Mouse (Mus musculus) CH12.LX (cell line): ENCODE data around the gene Olfr94. TPM values are rescaled to one million over a fixed set of nuclear protein-coding genes. Genes with fewer than 3 reads are reported as not detected.

Experiments
- DNase-seq: peaks from one replicate; pipeline ENCODE4 v3.0.0-alpha.2; 2013; ENCODE audit errors: extremely low read depth
- H3K27ac ChIP-seq: 2 replicates; pipeline ENCODE4 v1.5.1; 2012; ENCODE audit warnings: low read depth, mild to moderate bottlenecking, control low read depth, moderate library complexity; ENCODE audit not compliant: insufficient read depth
- H3K27me3 ChIP-seq: replicated peaks from 2 replicates; pipeline ENCODE3; 2012; ENCODE audit warnings: inconsistent platforms
- H3K36me3 ChIP-seq, 2 experiments: replicated peaks in 1 of 2; 2 replicates each; pipeline versions ENCODE3 to v1.6.1; 2012; ENCODE audit warnings: inconsistent platforms in 1 of 2, low read length in 1 of 2, mild to moderate bottlenecking in 1 of 2, mixed read lengths in 1 of 2, moderate library complexity in 1 of 2; ENCODE audit not compliant: control insufficient read depth in 1 of 2, insufficient read depth in 1 of 2
- H3K4me1 ChIP-seq, 2 experiments: 2 replicates each; pipeline ENCODE4 v1.6.1; 2012; ENCODE audit warnings: inconsistent platforms in 1 of 2, moderate library complexity in 1 of 2; ENCODE audit not compliant: insufficient read depth in 2 of 2, control insufficient read depth in 1 of 2
- H3K4me2 ChIP-seq: 2 replicates; pipeline ENCODE4 v1.6.1; 2012; ENCODE audit warnings: low read depth, mild to moderate bottlenecking, control low read depth; ENCODE audit not compliant: poor library complexity, insufficient read depth, severe bottlenecking
- H3K4me3 ChIP-seq, 3 experiments: fragments of 150-350 bp in 1 of 3; sonication (generic) in 1 of 3; replicated peaks in 1 of 3; 2 replicates each; pipeline versions ENCODE3 to v1.5.1; 2011 to 2012; ENCODE audit warnings: low read depth in 2 of 3, low read length in 2 of 3, mild to moderate bottlenecking in 2 of 3, moderate library complexity in 2 of 3, control low read depth in 1 of 3, improper control_type of control experiment in 1 of 3, inconsistent platforms in 1 of 3, mixed read lengths in 1 of 3; ENCODE audit not compliant: poor library complexity in 1 of 3
- H3K79me2 ChIP-seq: replicated peaks from 2 replicates; pipeline ENCODE4 v1.6.1; 2012; ENCODE audit warnings: mild to moderate bottlenecking, moderate library complexity; ENCODE audit not compliant: control insufficient read depth, poor library complexity, insufficient read depth, severe bottlenecking; ENCODE audit errors: extremely low read depth
- H3K9ac ChIP-seq: 2 replicates; pipeline ENCODE4 v1.6.1; 2012; ENCODE audit warnings: low read depth, mild to moderate bottlenecking, control low read depth, moderate library complexity; ENCODE audit not compliant: insufficient read depth
- H3K9me3 ChIP-seq: replicated peaks from 2 replicates; pipeline ENCODE3; 2012; ENCODE audit warnings: low read length, inconsistent platforms, mixed read lengths
- CHD2 ChIP-seq: IDR thresholded peaks from 2 replicates; pipeline ENCODE4 v1.6.1; 2011; ENCODE audit warnings: low read length, improper control_type of control experiment
- CTCF ChIP-seq, 2 experiments: IDR thresholded peaks in 1 of 2; conservative IDR thresholded peaks in 1 of 2; 2 replicates each; pipeline ENCODE4 v1.5.1; 2011 to 2012; ENCODE audit warnings: low read depth in 2 of 2, low read length in 2 of 2, improper control_type of control experiment in 1 of 2, inconsistent platforms in 1 of 2, mild to moderate bottlenecking in 1 of 2, moderate library complexity in 1 of 2
- E2F4 ChIP-seq: IDR thresholded peaks from 2 replicates; pipeline ENCODE4 v1.6.1; 2011; ENCODE audit warnings: low read depth, low read length, improper control_type of control experiment; ENCODE audit not compliant: insufficient replicate concordance
- ELF1 ChIP-seq: IDR thresholded peaks from 2 replicates; pipeline ENCODE4 v1.6.1; 2014; ENCODE audit warnings: low read depth, mild to moderate bottlenecking, inconsistent platforms, low read length, improper control_type of control experiment
- ETS1 ChIP-seq: conservative IDR thresholded peaks from 2 replicates; pipeline ENCODE4 v1.6.1; 2012; ENCODE audit warnings: low read depth, mild to moderate bottlenecking, inconsistent platforms, low read length, improper control_type of control experiment, moderate library complexity
- JUND ChIP-seq: conservative IDR thresholded peaks from 2 replicates; pipeline ENCODE4 v1.6.1; 2011; ENCODE audit warnings: low read depth, low read length, improper control_type of control experiment
- KAT2A ChIP-seq: IDR thresholded peaks from 2 replicates; pipeline ENCODE4 v1.6.1; 2012; ENCODE audit warnings: low read length, improper control_type of control experiment, inconsistent platforms; ENCODE audit not compliant: insufficient replicate concordance
- MAFK ChIP-seq: IDR thresholded peaks from 2 replicates; pipeline ENCODE4 v1.6.1; 2011; ENCODE audit warnings: low read length, improper control_type of control experiment; ENCODE audit not compliant: insufficient replicate concordance
- MAX ChIP-seq: IDR thresholded peaks from 2 replicates; pipeline ENCODE4 v1.6.1; 2011; ENCODE audit warnings: low read length, improper control_type of control experiment
- MAZ ChIP-seq: IDR thresholded peaks from 2 replicates; pipeline ENCODE4 v1.6.1; 2012; ENCODE audit warnings: low read depth, mild to moderate bottlenecking, inconsistent platforms, low read length, improper control_type of control experiment, moderate library complexity
- MEF2A ChIP-seq: IDR thresholded peaks from 2 replicates; pipeline ENCODE4 v1.6.1; 2014; ENCODE audit warnings: low read depth, mild to moderate bottlenecking, inconsistent platforms, low read length, improper control_type of control experiment, borderline replicate concordance
- MXI1 ChIP-seq: IDR thresholded peaks from 2 replicates; pipeline ENCODE4 v1.6.1; 2011; ENCODE audit warnings: mild to moderate bottlenecking, low read depth, low read length, improper control_type of control experiment
- PAX5 ChIP-seq: IDR thresholded peaks from 2 replicates; pipeline ENCODE4 v1.6.1; 2012; ENCODE audit warnings: low read length, inconsistent platforms, mixed read lengths
- POLR2AphosphoS2 ChIP-seq: IDR thresholded peaks from 2 replicates; pipeline ENCODE4 v1.6.1; 2011; ENCODE audit warnings: low read depth, low read length, improper control_type of control experiment
- RAD21 ChIP-seq: IDR thresholded peaks from 2 replicates; pipeline ENCODE4 v1.6.1; 2011; ENCODE audit warnings: low read depth, mild to moderate bottlenecking, low read length, improper control_type of control experiment, moderate library complexity
- SIN3A ChIP-seq: IDR thresholded peaks from 2 replicates; pipeline ENCODE4 v1.6.1; 2012; ENCODE audit warnings: low read length, improper control_type of control experiment, inconsistent platforms
- SMC3 ChIP-seq: IDR thresholded peaks from 2 replicates; pipeline ENCODE4 v1.6.1; 2011; ENCODE audit warnings: low read depth, low read length, improper control_type of control experiment
- TBP ChIP-seq: conservative IDR thresholded peaks from 2 replicates; pipeline ENCODE4 v1.6.1; 2011; ENCODE audit warnings: low read depth, low read length, improper control_type of control experiment
- TCF12 ChIP-seq: IDR thresholded peaks from 2 replicates; pipeline ENCODE4 v1.6.1; 2014; ENCODE audit warnings: low read depth, mild to moderate bottlenecking, inconsistent platforms, low read length, improper control_type of control experiment
- UBTF ChIP-seq: IDR thresholded peaks from 2 replicates; pipeline ENCODE4 v1.6.1; 2012; ENCODE audit warnings: low read depth, mild to moderate bottlenecking, inconsistent platforms, low read length, improper control_type of control experiment, moderate library complexity
- dilution Hi-C: fragments of 300-500 bp; cut with MboI; formaldehyde crosslinking; loops from 2 replicates; pipeline ENCODE4 v1.14.3; 2020; ENCODE audit warnings: low sequenced_read_pairs; ENCODE audit not compliant: extremely low pct_unique_long_range_greater_than_20kb, extremely low pct_ligation_motif_present
- in situ Hi-C: fragments of 300-500 bp; cut with MboI; formaldehyde crosslinking; loops from 3 replicates; pipeline ENCODE4 v1.14.3; 2019; ENCODE audit warnings: low sequenced_read_pairs, low pct_ligation_motif_present, low pct_unique_long_range_greater_than_20kb, mixed read lengths
- polyA plus RNA-seq: library from polyadenylated mRNA; unstranded; fragments of >175 nt; gene quantifications from 2 replicates; pipeline ENCODE4 v1.2.1, GENCODE M21; 2012; ENCODE audit warnings: low read depth; ENCODE audit not compliant: insufficient read length
- total RNA-seq, 2 experiments: library from RNA; depleted of rRNA; stranded (reverse); fragments of 300-350 nt in 1 of 2; fragments of >200 nt in 1 of 2; gene quantifications; 2 replicates each; pipeline ENCODE4 v1.2.3; 2012 to 2014

Olfr94 gene
- total RNA-seq (2012; rRNA removed): not detected in 2 replicates
- total RNA-seq (2014; rRNA removed): not detected in 2 replicates
- not detected in 2 replicates for polyA plus RNA-seq

DNA sequence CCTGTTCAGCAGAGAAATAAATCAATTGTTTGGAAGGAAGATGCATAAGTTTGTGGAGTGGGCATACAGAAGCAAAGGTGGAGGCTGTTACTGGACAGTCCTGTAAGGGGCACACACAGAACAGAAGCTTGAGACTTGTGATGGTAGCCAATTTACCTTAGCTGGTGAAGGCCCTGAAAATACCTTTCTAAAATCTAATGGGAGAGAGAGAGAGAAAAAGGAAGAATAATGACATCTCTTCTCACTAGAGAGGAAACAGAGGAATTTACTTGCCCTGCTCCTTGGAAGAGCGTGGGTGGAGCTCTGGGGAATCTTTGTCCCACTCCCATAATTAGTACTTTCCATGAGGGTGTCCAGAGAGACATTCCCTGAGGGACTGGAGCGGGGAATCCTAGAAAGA is at the start of gene Olfr94:
TSS of gene Olfr94 (minus strand) at position 101 of the 400 bp plus-strand sequence.
- Histone ChIP-seq H3K79me2 (no peaks in the 10 kb centered on the region), H3K4me1 (no peaks in the 10 kb centered on the region), H3K27ac (no peak within 1 kb of the TSS), H3K4me3 (no peak within 1 kb of the TSS), H3K36me3 (no peaks in the 10 kb centered on the region), H3K4me2 (no peak within 1 kb of the TSS), H3K9me3 (peaks cover 4% of the 10 kb centered on the region), H3K27me3 (peaks cover 4% of the 10 kb centered on the region), H3K9ac (no peak within 1 kb of the TSS)
- no peak for TF ChIP-seq ETS1
- no peak for TF ChIP-seq MAZ
- TF ChIP-seq CHD2: no peak
- TF ChIP-seq TBP: no peak
- no peak for TF ChIP-seq MEF2A
- no peak for TF ChIP-seq POLR2AphosphoS2
- no peak for TF ChIP-seq E2F4
- no peak for TF ChIP-seq MAX
- no peak for TF ChIP-seq KAT2A
- no peak for TF ChIP-seq MXI1
- TF ChIP-seq PAX5: no peak
- TF ChIP-seq TCF12: no peak
- no peak for TF ChIP-seq ELF1
- TF ChIP-seq JUND: no peak
- TF ChIP-seq CTCF (conservative IDR thresholded peaks at IDR 0.05 in 1 of 2, IDR thresholded peaks at IDR 0.05 in 1 of 2; ENCODE audit: low read depth in 2 of 2, low read length in 2 of 2): no peak
- no peak for TF ChIP-seq MAFK
- dilution Hi-C loops: no loop called here
- DNase-seq: no peak
- in situ Hi-C loops: loop anchor here (5.0 to 10.0 kb wide), 2 partner anchors 124 to 286 kb away; no protein-coding TSS in a partner anchor

DNA sequence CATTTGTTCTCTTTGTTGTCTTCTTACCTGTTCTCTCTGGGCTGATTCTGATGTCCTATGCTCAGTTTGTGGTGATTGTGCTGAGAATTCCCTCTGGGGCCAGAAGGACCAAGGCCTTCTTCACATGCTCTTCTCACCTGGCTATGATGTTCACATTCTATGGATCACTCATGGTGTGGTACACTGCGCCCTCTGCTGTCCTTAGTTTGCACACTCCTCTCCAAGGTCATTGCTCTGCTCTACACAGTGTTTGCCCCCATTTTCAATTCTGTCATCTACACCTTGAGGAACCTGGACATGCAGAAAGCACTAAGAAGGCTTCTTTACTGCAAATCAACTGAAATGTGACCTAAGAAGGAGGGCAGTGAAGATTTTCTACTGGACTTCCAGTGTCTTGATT is 49.8 kb upstream of the Olfr94 start:
- Histone ChIP-seq H3K36me3 (peaks cover 0 to 4% of the 10 kb centered on the region in 2 experiments), H3K9me3 (no peaks in the 10 kb centered on the region), H3K4me2 (no peak overlapping the region), H3K9ac (no peak overlapping the region), H3K27me3 (no peaks in the 10 kb centered on the region), H3K4me3 (no peak overlapping the region), H3K27ac (no peak overlapping the region), H3K79me2 (no peaks in the 10 kb centered on the region), H3K4me1 (peaks cover 0 to 13% of the 10 kb centered on the region in 2 experiments; a peak in 2 of 4 replicates)
- dilution Hi-C loops (no loop called here), in situ Hi-C loops (no loop called here)
- TF ChIP-seq PAX5 (no peak), SIN3A (no peak), ELF1 (no peak), CTCF (conservative IDR thresholded peaks at IDR 0.05 in 1 of 2, IDR thresholded peaks at IDR 0.05 in 1 of 2; ENCODE audit: low read depth in 2 of 2, low read length in 2 of 2) (peak; percentile 65 to 83), RAD21 (peak; percentile 66), UBTF (no peak), KAT2A (no peak), SMC3 (peak; percentile 69), E2F4 (no peak)
- DNase-seq: peak; percentile 66
